Mouse (Mus musculus) olfactory bulb, adult 2 months (tissue): ENCODE measurements around the gene Rasal2.

Source experiments
- CTCF ChIP-seq: fragments of 200-500 bp; IDR thresholded peaks from 2 replicates; pipeline ENCODE4 v1.5.1; 2012; ENCODE audit warnings: low read depth, mild to moderate bottlenecking, low read length, moderate library complexity; ENCODE audit not compliant: insufficient read depth
- POLR2A ChIP-seq: fragments of 200-500 bp; IDR thresholded peaks from 2 replicates; pipeline ENCODE4 v1.6.1; 2012; ENCODE audit warnings: mild to moderate bottlenecking, low read depth, low read length, moderate library complexity; ENCODE audit not compliant: insufficient read depth

- no peak for TF ChIP-seq POLR2A
- no peak for TF ChIP-seq CTCF
Observed at GRCm38 (mm10) chr1:157445398-157445910, 33.1 kb upstream of the Rasal2 start.
